Mouse (Mus musculus): ENCODE results near the gene Tunar.

DNA sequence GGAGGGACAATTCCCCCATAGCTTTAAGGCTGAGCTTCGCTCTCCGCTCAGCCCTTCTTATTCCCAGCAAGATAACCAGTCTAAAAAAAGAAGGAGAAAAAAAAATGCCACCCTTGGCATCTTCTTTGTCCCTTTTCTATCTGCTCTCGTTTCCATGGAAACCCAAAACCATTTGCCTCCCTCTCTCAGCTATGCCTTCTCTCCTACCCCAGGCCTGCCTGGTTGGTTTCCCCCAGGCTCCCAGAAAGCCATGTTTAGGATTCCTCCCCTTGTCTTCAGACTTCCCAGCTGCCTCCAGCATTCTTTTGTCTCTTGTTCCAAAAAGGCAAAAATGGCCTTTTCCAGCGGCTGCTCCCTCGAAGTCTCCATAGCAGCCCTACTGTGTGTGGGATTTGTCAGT lies 70.1 kb downstream of the Tunar start:
- TF ChIP-seq MAFK (IDR thresholded peaks at IDR 0.05; ENCODE audit: insufficient read depth, low read depth, low read length): no peak
- TF ChIP-seq ZNF384 (IDR thresholded peaks at IDR 0.05; ENCODE audit: low read depth, low read length): no peak
- no peak for TF ChIP-seq CHD2 (IDR thresholded peaks at IDR 0.05; ENCODE audit: low read depth, low read length)
- no peak for TF ChIP-seq HCFC1 (IDR thresholded peaks at IDR 0.05; ENCODE audit: borderline replicate concordance, insufficient read depth, low read length)
- TF ChIP-seq ZC3H11A (IDR thresholded peaks at IDR 0.05; ENCODE audit: borderline replicate concordance, low read depth, low read length): no peak

All from ES-E14 (cell line).